Mouse (Mus musculus): ENCODE results near the gene Tep1.

Tep1 gene

DNA sequence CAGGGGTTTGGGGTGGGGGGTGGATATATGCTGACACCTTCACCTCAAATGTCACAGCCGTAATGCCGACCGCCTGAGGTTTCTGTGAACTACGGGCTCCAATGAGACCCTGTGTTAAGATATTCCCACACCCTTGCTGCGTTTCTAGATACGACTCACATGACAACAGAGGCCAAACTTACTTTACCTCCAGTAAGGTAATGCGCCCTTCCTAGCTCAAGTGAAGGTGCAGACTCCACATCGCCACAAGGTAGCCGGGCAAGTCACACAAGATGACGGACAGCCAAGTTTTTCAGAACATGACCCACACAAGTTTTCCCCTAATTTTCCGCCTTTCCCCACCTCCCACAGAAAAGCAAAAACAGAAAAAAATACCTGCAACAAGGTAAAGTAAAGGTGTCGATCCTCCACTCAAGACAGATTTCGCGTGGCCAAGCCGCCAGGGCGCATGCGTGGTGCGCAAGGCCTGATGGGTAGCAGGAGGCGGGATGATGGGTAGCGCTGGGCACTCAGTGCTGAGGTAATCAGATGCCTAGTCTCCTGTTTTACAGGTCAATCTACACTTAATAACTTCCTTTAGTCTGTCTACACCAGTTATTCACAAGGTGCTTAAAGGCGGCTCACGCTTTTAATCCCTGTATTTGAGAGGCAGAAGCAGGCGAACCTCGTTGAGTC lies 75.0 kb downstream of the Tep1 start:
- DNase-seq (ENCODE audit: low spot score in 2 of 2), result no peak

- DNase-seq (ENCODE audit: low spot score in 2 of 2), result no peak
Measured at GRCm38 (mm10) chr14:50788157-50788556, 82.2 kb downstream of the Tep1 start.

- peak; percentile 91 to 94 for DNase-seq (ENCODE audit: low spot score in 2 of 2)
Measured at GRCm38 (mm10) chr14:50785251-50785637, 85.1 kb downstream of the Tep1 start, which contains the start of gene Ttc5. Ttc5 (minus strand) TSS chr14:50785519.

- DNase-seq (ENCODE audit: low spot score in 2 of 2), result peak; percentile 10 to 14
Measured at GRCm38 (mm10) chr14:50784391-50785250, 85.7 kb downstream of the Tep1 start.

GRCm38 (mm10) chr14:50782166-50782565 lies 88.2 kb downstream of the Tep1 start:
- no peak for DNase-seq (ENCODE audit: low spot score in 2 of 2)
